Mouse (Mus musculus): Measurements from ENCODE around the gene Ptgis. TPM values are rescaled to one million over a fixed set of nuclear protein-coding genes. Genes with fewer than 3 reads are reported as not detected.

The Ptgis gene
- polyA plus RNA-seq, 1 experiment from 2014 or later = 18.2 TPM

DNA sequence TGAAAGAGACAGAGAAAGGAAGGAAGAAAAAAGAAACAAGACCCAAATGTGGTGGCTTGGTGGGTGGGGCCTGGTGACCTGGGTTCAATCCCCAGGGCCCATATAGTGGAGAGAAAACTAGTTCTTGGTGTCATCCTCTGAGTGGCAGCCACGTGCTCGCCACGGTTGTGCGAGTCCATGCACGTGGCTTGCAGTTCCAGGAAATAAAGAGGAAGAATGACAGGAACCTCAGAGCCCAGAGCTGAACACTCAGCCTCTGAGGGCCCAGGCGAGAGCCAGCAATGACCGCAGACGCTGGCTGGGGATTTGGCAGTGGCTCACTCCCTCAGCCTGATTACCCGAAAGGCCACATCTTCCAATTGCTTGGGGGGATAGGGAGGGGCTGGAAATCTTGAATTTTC lies 30.7 kb upstream of the Ptgis start:
- no peak overlapping the region for H3K9ac ChIP-seq
- no peaks in the 10 kb centered on the region for H3K4me1 ChIP-seq
- no peaks in the 10 kb centered on the region for H3K9me3 ChIP-seq
- ATAC-seq (ENCODE audit: insufficient read depth, low FRiP score, low read depth) = no peak
- WGBS = 74% methylated on average over 9 of the region's 9 CpGs
- H3K27me3 ChIP-seq (replicated peaks) = no peaks in the 10 kb centered on the region
- H3K4me3 ChIP-seq (replicated peaks) = no peak overlapping the region
- H3K27ac ChIP-seq = no peak overlapping the region
- H3K36me3 ChIP-seq = no peaks in the 10 kb centered on the region
- no peak overlapping the region for H3K4me2 ChIP-seq

- WGBS = 85% methylated on average over 3 of the region's 3 CpGs
- no peaks in the 10 kb centered on the region for H3K4me1 ChIP-seq
- no peak overlapping the region for H3K27ac ChIP-seq
- no peaks in the 10 kb centered on the region for H3K27me3 ChIP-seq (replicated peaks)
- ATAC-seq (ENCODE audit: insufficient read depth, low FRiP score, low read depth) = no peak
- H3K36me3 ChIP-seq = no peaks in the 10 kb centered on the region
- H3K4me3 ChIP-seq (replicated peaks) = no peak overlapping the region
- no peak overlapping the region for H3K9ac ChIP-seq
- no peak overlapping the region for H3K4me2 ChIP-seq
- H3K9me3 ChIP-seq = no peaks in the 10 kb centered on the region
Observed at GRCm38 (mm10) chr2:167270496-167270895, 30.1 kb upstream of the Ptgis start.

- H3K4me1 ChIP-seq = no peaks in the 10 kb centered on the region
- H3K27me3 ChIP-seq (replicated peaks) = no peaks in the 10 kb centered on the region
- H3K9me3 ChIP-seq = no peaks in the 10 kb centered on the region
- H3K9ac ChIP-seq = no peak overlapping the region
- no peaks in the 10 kb centered on the region for H3K36me3 ChIP-seq
- no peak overlapping the region for H3K4me3 ChIP-seq (replicated peaks)
- H3K27ac ChIP-seq = no peak overlapping the region
- no peak overlapping the region for H3K4me2 ChIP-seq
- 89% methylated on average over 1 of the region's 1 CpGs for WGBS
- ATAC-seq (ENCODE audit: insufficient read depth, low FRiP score, low read depth) = no peak
Observed at GRCm38 (mm10) chr2:167268721-167269120, 28.3 kb upstream of the Ptgis start.

GRCm38 (mm10) chr2:167268411-167268690 lies 27.9 kb upstream of the Ptgis start:
- Histone ChIP-seq H3K4me1 (no peaks in the 10 kb centered on the region), H3K9me3 (no peaks in the 10 kb centered on the region), H3K9ac (no peak overlapping the region), H3K4me3 (replicated peaks) (no peak overlapping the region), H3K27ac (no peak overlapping the region), H3K27me3 (replicated peaks) (no peaks in the 10 kb centered on the region), H3K4me2 (no peak overlapping the region), H3K36me3 (no peaks in the 10 kb centered on the region)
- ATAC-seq (ENCODE audit: insufficient read depth, low FRiP score, low read depth) = no peak
- 86% methylated on average over 8 of the region's 8 CpGs for WGBS

DNA sequence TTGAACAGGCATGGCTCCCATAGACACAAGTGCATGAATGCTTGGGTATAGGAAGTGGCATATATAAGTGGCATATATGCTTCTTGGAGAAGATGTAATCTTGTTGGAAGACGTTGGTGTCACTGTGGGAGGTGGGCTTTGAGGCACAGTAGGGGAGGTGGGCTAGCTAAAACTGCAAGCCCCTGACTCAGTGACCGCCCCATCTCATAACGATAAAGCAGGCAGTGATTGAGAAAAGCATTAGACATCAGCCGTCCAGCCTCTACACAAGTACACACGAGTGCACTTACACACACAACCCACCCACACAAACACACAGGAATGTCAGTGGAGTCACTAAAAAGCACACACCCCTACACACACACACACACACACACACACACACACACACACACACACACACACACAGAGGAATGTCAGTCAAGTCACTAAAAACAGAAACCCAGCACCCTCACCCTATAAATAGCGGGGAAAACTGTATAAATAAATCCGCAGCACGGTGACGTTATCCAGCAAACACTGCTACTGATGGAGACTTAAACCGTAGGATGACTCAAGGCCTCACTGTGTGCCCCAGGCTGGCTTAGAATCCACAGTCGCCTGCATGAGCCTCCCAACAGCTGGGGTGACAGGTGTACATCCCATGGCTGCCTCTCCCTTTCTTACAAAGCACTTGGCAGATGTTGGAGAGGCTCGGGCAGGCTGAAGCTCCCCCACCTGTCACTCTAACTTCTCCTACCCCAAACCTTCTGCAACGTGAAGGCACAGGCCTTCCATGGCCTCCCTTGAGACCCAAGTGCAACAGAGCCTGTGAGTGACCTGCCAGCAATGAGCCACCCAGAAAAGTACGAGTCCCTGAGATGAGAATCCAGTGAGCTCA lies 27.4 kb upstream of the Ptgis start:
- no peaks in the 10 kb centered on the region for H3K4me1 ChIP-seq
- H3K27ac ChIP-seq = no peak overlapping the region
- no peaks in the 10 kb centered on the region for H3K27me3 ChIP-seq (replicated peaks)
- no peak overlapping the region for H3K9ac ChIP-seq
- 70% methylated on average over 14 of the region's 14 CpGs for WGBS
- H3K36me3 ChIP-seq = no peaks in the 10 kb centered on the region
- no peak overlapping the region for H3K4me2 ChIP-seq
- H3K9me3 ChIP-seq = no peaks in the 10 kb centered on the region
- H3K4me3 ChIP-seq (replicated peaks) = no peak overlapping the region
- no peak for ATAC-seq (ENCODE audit: insufficient read depth, low FRiP score, low read depth)

- ATAC-seq (ENCODE audit: insufficient read depth, low FRiP score, low read depth) = no peak
Observed at GRCm38 (mm10) chr2:167266231-167266630, 25.8 kb upstream of the Ptgis start.

DNA sequence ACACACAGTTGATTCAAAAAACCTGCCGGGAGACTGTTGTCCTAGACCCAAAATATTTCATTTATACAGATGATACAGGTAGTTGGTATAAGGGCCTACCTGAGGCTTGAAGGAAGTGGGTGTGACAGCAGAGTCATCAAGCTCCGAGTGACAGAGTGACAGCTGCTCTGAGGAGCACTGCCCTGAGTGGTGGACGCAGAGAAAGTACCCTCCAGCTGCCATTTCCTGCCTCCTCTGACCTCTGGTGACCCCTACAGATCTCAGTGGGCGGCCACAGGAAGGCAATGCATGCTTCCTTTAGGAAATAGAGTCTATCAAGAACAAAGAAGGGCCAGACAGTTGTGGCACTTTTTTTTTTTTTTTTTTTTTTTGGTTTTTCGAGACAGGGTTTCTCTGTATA lies 25.4 kb upstream of the Ptgis start:
- no peak overlapping the region for H3K4me2 ChIP-seq
- no peaks in the 10 kb centered on the region for H3K36me3 ChIP-seq
- H3K4me3 ChIP-seq (replicated peaks) = no peak overlapping the region
- no peak for ATAC-seq (ENCODE audit: insufficient read depth, low FRiP score, low read depth)
- no peaks in the 10 kb centered on the region for H3K27me3 ChIP-seq (replicated peaks)
- H3K4me1 ChIP-seq = no peaks in the 10 kb centered on the region
- 64% methylated on average over 5 of the region's 5 CpGs for WGBS
- no peak overlapping the region for H3K9ac ChIP-seq
- no peak overlapping the region for H3K27ac ChIP-seq
- H3K9me3 ChIP-seq = no peaks in the 10 kb centered on the region

More at GRCm38 (mm10) chr2:167266231-167266630, 25.8 kb upstream of the Ptgis start:
- no peak overlapping the region for H3K4me3 ChIP-seq (replicated peaks)
- H3K27ac ChIP-seq = no peak overlapping the region
- no peak overlapping the region for H3K9ac ChIP-seq
- no peaks in the 10 kb centered on the region for H3K27me3 ChIP-seq (replicated peaks)
- 93% methylated on average over 10 of the region's 10 CpGs for WGBS
- no peaks in the 10 kb centered on the region for H3K36me3 ChIP-seq
- no peaks in the 10 kb centered on the region for H3K9me3 ChIP-seq
- H3K4me2 ChIP-seq = no peak overlapping the region
- H3K4me1 ChIP-seq = no peaks in the 10 kb centered on the region

DNA sequence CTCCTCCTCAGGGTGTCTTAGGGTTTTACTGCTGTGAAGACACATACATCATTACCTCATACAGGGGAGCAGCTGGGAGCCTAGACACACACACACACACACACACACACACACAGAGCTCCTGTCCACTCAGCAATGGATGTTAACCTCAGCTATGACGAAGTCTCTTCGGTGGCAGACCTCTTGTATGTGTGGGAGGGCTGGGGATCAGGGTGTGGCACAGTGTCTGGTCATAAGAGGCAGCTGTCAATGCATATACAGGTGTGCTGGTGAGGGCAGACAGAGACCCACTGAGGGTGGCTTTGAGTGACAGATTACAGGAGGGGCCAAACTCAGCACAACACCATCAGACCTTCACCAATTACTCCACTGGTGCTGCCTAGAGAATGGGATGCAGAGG lies 24.6 kb upstream of the Ptgis start:
- Histone ChIP-seq H3K4me2 (no peak overlapping the region), H3K4me1 (no peaks in the 10 kb centered on the region), H3K27ac (no peak overlapping the region), H3K9ac (no peak overlapping the region), H3K9me3 (no peaks in the 10 kb centered on the region), H3K36me3 (no peaks in the 10 kb centered on the region), H3K27me3 (replicated peaks) (no peaks in the 10 kb centered on the region), H3K4me3 (replicated peaks) (no peak overlapping the region)
- ATAC-seq (ENCODE audit: insufficient read depth, low FRiP score, low read depth) = no peak
- WGBS = 85% methylated on average over 2 of the region's 2 CpGs

DNA sequence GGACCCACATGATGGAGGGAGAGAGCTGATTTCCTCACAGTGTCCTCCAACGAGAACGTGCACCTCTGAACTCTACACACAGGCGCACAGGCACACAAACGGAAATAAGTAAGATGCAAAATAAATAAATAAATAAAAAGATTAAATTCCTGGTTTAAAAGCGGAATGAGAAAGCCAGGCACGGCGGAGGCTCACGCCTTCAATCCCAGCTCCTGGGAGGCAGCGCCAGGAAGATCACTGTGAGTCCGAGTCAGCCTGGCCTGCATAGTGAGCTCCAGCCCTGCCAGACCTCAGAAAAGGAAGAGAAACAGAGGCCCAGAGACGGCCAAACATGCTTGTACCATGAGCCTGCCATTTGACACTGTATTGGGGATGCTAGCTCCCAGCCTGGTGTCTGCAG lies 23.5 kb upstream of the Ptgis start:
- ATAC-seq (ENCODE audit: insufficient read depth, low FRiP score, low read depth) = no peak
- Histone ChIP-seq H3K36me3 (no peaks in the 10 kb centered on the region), H3K4me1 (no peaks in the 10 kb centered on the region), H3K4me3 (replicated peaks) (no peak overlapping the region), H3K4me2 (no peak overlapping the region), H3K9ac (no peak overlapping the region), H3K27ac (no peak overlapping the region), H3K9me3 (no peaks in the 10 kb centered on the region), H3K27me3 (replicated peaks) (no peaks in the 10 kb centered on the region)
- 83% methylated on average over 11 of the region's 11 CpGs for WGBS

DNA sequence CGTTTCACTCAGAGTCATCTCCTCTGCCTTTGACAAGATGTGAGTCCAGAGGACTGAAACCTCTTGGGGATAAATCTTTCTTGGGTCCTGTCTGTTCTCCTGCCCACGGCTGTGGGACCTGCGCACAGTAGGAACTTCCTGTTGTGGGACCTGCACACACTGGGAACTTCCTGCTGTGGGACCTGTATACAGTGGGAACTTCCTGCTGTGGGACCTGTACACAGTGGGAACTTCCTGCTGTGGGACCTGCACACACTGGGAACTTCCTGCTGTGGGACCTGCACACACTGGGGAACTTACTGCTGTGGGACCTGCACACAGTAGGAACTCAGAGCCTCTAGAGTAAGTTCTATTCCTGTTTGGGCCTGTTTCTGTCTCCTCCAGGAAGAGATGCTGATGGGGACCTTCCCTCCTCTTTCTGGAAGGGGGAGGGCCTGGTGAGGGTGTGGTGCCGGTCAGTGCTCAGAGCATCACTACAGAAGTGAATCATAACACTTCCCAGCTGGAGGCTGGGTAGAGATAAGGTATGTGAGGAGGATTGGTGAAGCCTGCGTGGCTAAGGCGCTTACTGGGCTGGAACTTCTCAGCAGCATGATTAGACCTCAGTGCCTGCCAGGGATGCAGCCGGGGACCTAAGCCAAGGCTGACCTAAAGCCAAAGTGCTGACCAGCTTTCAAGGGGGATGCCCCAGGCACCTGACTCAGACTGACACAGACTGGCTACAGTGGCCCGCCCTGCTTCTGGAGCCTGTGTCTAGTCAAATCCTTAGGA lies 22.8 kb upstream of the Ptgis start:
- Histone ChIP-seq H3K9ac (no peak overlapping the region), H3K4me1 (no peaks in the 10 kb centered on the region), H3K9me3 (no peaks in the 10 kb centered on the region), H3K4me2 (no peak overlapping the region), H3K36me3 (no peaks in the 10 kb centered on the region), H3K4me3 (replicated peaks) (no peak overlapping the region), H3K27me3 (replicated peaks) (no peaks in the 10 kb centered on the region), H3K27ac (no peak overlapping the region)
- WGBS = 74% methylated on average over 8 of the region's 8 CpGs
- no peak for ATAC-seq (ENCODE audit: insufficient read depth, low FRiP score, low read depth)

- H3K4me3 ChIP-seq (replicated peaks) = no peak overlapping the region
- no peak overlapping the region for H3K27ac ChIP-seq
- H3K4me1 ChIP-seq = no peaks in the 10 kb centered on the region
- H3K36me3 ChIP-seq = no peaks in the 10 kb centered on the region
- H3K9me3 ChIP-seq = no peaks in the 10 kb centered on the region
- ATAC-seq (ENCODE audit: insufficient read depth, low FRiP score, low read depth) = no peak
- 82% methylated on average over 10 of the region's 10 CpGs for WGBS
- H3K27me3 ChIP-seq (replicated peaks) = no peaks in the 10 kb centered on the region
- no peak overlapping the region for H3K9ac ChIP-seq
- H3K4me2 ChIP-seq = no peak overlapping the region
Observed at GRCm38 (mm10) chr2:167262433-167262832, 22.0 kb upstream of the Ptgis start.

GRCm38 (mm10) chr2:167261106-167261505 lies 20.7 kb upstream of the Ptgis start:
- Histone ChIP-seq H3K36me3 (no peaks in the 10 kb centered on the region), H3K4me2 (no peak overlapping the region), H3K9me3 (no peaks in the 10 kb centered on the region), H3K27me3 (replicated peaks) (no peaks in the 10 kb centered on the region), H3K27ac (peak overlapping the region; percentile 16; the same call in 1 of the 2 replicates), H3K9ac (no peak overlapping the region), H3K4me3 (replicated peaks) (no peak overlapping the region), H3K4me1 (no peaks in the 10 kb centered on the region)
- no peak for ATAC-seq (ENCODE audit: insufficient read depth, low FRiP score, low read depth)
- 55% methylated on average over 4 of the region's 4 CpGs for WGBS
